Mouse (Mus musculus) layer of hippocampus, postnatal 10 days (tissue): ENCODE results near the gene Shisa4. TPM values are rescaled to one million over a fixed set of nuclear protein-coding genes. Genes with fewer than 3 reads are reported as not detected.

Experiments
- DNase-seq, 2 experiments: peaks; one replicate each; pipeline ENCODE4 v3.0.0; 2021; ENCODE audit warnings: low spot score in 2 of 2
- total RNA-seq, 2 experiments: library from RNA; stranded (reverse); gene quantifications; 2 replicates each; pipeline ENCODE4 v1.2.3; 2021

The Shisa4 gene
- total RNA-seq, 2 experiments from 2014 or later: 99.4 to 105 TPM

- DNase-seq: no peak
Observed at GRCm38 (mm10) chr1:135367595-135367994, 7.4 kb downstream of the Shisa4 start.

- DNase-seq: no peak
Observed at GRCm38 (mm10) chr1:135367005-135367404, 8.0 kb downstream of the Shisa4 start.

GRCm38 (mm10) chr1:135366380-135366779, 8.7 kb downstream of the Shisa4 start:
- DNase-seq: no peak

GRCm38 (mm10) chr1:135363446-135363845, 11.6 kb downstream of the Shisa4 start:
- DNase-seq: no peak

- DNase-seq: no peak
Observed at GRCm38 (mm10) chr1:135362115-135362514, 12.9 kb downstream of the Shisa4 start.

GRCm38 (mm10) chr1:135361491-135361890, 13.5 kb downstream of the Shisa4 start:
- DNase-seq: no peak

GRCm38 (mm10) chr1:135359071-135359470, 16.0 kb downstream of the Shisa4 start:
- DNase-seq: no peak

GRCm38 (mm10) chr1:135351953-135352352, 23.1 kb downstream of the Shisa4 start:
- no peak for DNase-seq

GRCm38 (mm10) chr1:135347498-135348169, 27.4 kb downstream of the Shisa4 start:
- DNase-seq: peak; percentile 35 to 49

- no peak for DNase-seq
Observed at GRCm38 (mm10) chr1:135346891-135347290, 28.1 kb downstream of the Shisa4 start.

- no peak for DNase-seq
Observed at GRCm38 (mm10) chr1:135344026-135344425, 31.0 kb downstream of the Shisa4 start.

GRCm38 (mm10) chr1:135341947-135342346, 33.1 kb downstream of the Shisa4 start:
- DNase-seq: no peak

- no peak for DNase-seq
Observed at GRCm38 (mm10) chr1:135330578-135330977, 44.5 kb downstream of the Shisa4 start.

GRCm38 (mm10) chr1:135328368-135328767, 46.7 kb downstream of the Shisa4 start:
- DNase-seq: no peak

- no peak for DNase-seq
Observed at GRCm38 (mm10) chr1:135325934-135326333, 49.1 kb downstream of the Shisa4 start.

GRCm38 (mm10) chr1:135324571-135324970, 50.5 kb downstream of the Shisa4 start, which contains the start of gene Lmod1:
TSS of gene Lmod1 (plus strand) at chr1:135324807.
- DNase-seq: peak in 1 of 2 experiments; percentile 17

- DNase-seq: no peak
Observed at GRCm38 (mm10) chr1:135323367-135323901, 51.6 kb downstream of the Shisa4 start.

Other genes with a start within 250 kb of the Shisa4 start
- gene Ptpn7, start 242.5 kb downstream of the Shisa4 start, total RNA-seq: under 1 TPM; 0.11 to 0.14 TPM
- 100 to 1,000 TPM; 393 to 420 TPM for gene Arl8a, start 228.4 kb downstream of the Shisa4 start, total RNA-seq
- gene Gpr37l1, start 207.6 kb downstream of the Shisa4 start, total RNA-seq: 100 to 1,000 TPM; 120 to 129 TPM
- gene Elf3, start 116.7 kb downstream of the Shisa4 start, total RNA-seq: not detected
- 10 to 100 TPM; 52.2 to 54.7 TPM for gene Rnpep, start 91.2 kb downstream of the Shisa4 start, total RNA-seq
- 100 to 1,000 TPM; 154 to 163 TPM for gene Timm17a, start 61.5 kb downstream of the Shisa4 start, total RNA-seq
- gene Lmod1, start 50.4 kb downstream of the Shisa4 start, total RNA-seq: under 1 TPM; 0.30 to 0.62 TPM
- 100 to 1,000 TPM; 152 to 165 TPM for gene Ipo9, start 55.3 kb upstream of the Shisa4 start, total RNA-seq
- 100 to 1,000 TPM; 214 to 218 TPM for gene Nav1, start 232.1 kb upstream of the Shisa4 start, total RNA-seq